Mouse (Mus musculus): ENCODE results near the gene Ankrd1.

The Ankrd1 gene

DNA sequence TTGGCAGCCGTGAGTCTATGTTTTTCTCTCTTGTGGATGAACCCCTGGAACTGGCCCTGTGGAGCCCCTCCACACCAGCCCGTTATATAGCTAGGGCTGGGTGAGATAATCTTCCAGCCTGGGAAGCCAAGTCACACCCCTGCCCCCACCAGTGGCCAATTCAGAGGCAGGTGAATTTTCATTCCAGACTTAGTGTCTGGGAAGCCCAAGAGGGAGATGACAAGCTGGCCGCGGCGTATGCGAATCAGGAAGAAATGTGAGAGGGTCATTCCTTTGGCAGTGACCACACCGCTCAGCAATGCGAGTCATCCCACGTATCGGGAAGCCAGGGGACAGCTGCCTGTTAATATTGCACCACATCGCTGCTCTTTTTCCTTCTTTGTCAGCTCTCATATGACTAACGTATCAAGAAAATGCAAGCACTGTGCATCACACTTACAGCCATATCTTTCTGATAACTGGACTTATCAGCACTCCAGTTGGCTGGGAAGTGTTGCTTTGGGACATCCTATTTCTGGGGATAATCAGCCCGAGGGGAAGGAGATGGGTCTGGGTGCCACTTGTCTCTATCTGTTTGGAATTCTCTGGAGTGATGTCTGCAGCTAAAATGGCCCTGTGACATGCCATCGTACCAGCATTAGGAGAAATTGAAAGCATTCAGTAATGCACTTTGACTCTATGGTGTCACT lies at the start of gene Ankrd1:
Ankrd1 (minus strand) TSS at position 317 of the 689 bp plus-strand sequence.
- in situ Hi-C loops (cut with MboI) = no loop called here

DNA sequence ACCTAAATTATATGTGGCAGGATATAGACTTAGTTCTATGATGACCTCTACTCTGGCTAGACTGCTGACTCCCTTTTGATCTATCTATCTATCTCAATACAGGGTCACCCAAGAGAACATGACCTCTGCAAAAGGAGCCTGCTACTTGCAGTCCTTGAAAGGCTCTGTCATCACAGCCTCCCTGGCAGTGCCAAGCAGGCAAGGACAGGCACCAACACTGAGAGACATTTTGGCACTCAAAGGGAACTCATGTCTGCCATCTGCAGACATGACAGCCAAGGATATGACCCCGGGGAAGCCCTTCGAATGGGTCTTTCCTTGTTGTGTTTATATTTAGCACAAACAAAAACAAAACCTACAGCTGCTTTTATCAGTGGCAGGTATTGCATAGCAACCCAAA lies 49.2 kb upstream of the Ankrd1 start:
- in situ Hi-C loops (cut with MboI) = no loop called here

- in situ Hi-C loops (cut with MboI) = no loop called here
Observed at GRCm38 (mm10) chr19:36168121-36168520, 48.2 kb upstream of the Ankrd1 start.

GRCm38 (mm10) chr19:36167291-36167896 lies 47.5 kb upstream of the Ankrd1 start:
- in situ Hi-C loops (cut with MboI) = no loop called here

DNA sequence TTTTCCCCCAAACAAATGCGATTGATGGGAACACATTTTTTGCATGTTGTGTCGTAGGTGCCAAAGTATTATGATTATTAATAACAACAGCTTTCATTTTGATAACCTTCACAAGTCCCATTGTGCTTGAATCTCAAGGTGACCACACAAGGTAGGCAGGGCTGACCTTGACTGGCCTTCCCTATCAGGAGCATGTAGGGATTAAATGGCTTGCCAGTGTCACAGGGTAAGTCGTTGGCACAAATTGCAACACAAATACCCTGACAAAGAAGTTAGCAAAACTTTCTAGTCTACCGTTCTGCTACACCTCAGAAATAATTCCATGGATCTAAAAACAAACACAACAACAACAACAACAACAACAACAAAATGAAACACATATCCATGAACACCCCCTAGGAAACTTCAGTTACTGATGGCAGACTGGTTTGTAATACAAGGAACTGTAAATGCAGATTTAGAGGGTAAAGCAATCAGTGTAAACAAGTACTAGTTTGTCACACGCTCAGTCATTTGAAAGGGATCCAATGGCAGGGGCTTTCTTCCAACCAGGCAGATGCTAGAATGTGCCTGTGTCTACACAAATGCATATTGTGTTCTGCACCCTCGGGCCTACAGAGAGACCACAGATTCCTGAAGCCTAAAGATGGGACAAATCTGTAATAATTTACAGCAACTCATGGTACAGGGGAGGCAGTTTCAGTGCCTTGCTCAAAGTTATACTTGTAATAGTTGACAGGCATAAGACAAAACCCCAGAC lies 46.7 kb upstream of the Ankrd1 start:
- in situ Hi-C loops (cut with MboI) = no loop called here

- in situ Hi-C loops (cut with MboI) = no loop called here
Observed at GRCm38 (mm10) chr19:36165351-36165750, 45.5 kb upstream of the Ankrd1 start.

DNA sequence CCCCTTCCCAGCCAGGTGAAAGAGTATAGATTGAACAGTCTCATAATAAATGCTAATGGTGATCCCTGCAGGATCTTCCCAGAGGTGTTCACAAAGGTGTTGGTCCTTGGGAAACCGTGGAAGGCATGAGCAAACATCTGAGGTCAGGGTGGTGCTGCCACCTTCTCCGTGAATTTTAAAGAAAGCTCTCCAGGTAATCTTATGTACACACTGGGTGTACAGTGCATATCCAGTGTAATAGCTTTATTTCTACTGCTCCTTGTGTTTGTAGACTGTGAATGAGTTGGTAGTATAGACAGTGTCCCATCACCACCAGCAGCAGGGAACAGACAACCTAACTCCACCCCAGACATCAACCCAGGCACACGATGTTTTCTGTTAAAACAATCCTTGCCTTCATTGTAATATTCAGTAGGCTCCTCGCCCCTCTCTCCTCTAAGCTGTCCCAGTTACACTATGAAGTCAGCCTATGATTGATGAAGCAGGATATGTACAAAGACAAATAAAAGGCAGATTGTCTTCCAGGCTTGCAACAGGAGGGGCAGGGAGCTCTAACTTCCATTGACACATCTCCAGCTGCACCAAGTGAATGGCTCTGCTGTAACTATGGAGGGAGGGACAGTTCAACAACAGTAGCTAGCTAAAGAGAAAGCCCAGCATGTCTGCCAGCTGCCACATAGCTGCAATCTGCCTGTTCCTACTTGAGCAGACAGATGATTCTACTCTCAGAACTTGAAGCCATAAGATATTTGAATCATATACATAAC lies 30.5 kb upstream of the Ankrd1 start:
- in situ Hi-C loops (cut with MboI) = no loop called here

- in situ Hi-C loops (cut with MboI) = no loop called here
Observed at GRCm38 (mm10) chr19:36148578-36148977, 28.7 kb upstream of the Ankrd1 start.

DNA sequence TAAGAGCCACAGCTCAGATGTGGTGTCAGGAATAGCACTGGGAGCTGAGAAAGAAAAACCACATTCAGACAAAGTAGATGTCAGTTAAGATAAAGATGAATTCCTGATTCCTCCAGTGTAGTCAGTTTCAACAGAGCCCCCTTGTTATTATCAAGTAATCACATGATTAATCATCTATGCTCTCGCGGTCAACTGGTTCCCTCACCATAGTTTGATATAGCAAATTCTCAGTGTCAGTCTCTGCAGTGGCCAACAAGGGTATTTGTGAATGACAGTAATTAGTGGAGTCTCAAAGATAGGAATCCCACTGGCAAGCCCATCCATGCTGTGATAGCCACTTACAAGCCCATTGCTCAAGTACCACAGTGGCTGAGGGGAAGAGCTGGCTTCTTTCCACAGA lies 23.7 kb upstream of the Ankrd1 start:
- in situ Hi-C loops (cut with MboI) = no loop called here

DNA sequence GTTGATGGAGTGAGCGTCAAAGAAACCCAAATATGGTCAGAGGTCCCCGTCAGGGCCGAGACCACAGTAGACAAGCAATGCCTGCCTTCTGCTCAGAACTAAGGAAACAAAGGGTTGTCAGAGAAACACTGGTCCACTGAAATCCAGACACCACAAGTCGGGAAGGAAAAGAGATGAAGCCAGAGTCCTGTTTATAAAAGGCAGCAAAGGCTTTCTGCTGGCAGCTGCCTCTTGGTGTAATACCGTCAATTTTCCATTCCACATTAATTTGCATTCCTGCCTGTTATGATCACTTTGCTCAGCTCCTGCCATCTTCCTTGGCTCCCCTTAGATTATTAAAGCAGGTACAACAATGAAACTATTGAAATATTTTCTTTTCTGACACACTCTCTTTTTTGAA lies 13.8 kb upstream of the Ankrd1 start:
- in situ Hi-C loops (cut with MboI) = no loop called here

GRCm38 (mm10) chr19:36133064-36133463 lies 13.2 kb upstream of the Ankrd1 start:
- in situ Hi-C loops (cut with MboI) = no loop called here

GRCm38 (mm10) chr19:36131990-36132389 lies 12.1 kb upstream of the Ankrd1 start:
- in situ Hi-C loops (cut with MboI) = no loop called here

- in situ Hi-C loops (cut with MboI) = no loop called here
Observed at GRCm38 (mm10) chr19:36130181-36130580, 10.3 kb upstream of the Ankrd1 start.

- in situ Hi-C loops (cut with MboI) = no loop called here
Observed at GRCm38 (mm10) chr19:36129643-36130042, 9.7 kb upstream of the Ankrd1 start.

DNA sequence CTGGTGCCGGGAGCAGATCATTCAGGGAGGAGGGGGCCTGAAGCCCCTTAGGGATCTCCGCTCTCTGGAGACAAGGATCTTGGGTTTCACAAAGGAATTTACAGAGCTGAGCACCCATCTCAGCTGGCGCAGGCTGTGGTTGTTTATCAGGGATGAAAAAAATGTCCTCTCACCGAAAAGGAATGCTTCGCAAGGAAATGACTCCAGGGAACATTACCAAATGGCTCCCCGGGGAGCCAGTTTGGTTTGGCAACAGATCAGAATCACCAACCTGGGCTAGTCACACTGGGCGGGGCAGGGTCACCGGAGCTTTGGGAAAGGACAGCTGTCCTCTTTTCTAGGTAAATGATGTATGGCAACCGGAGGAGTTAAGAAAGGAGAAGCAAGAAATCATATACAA lies 9.3 kb upstream of the Ankrd1 start:
- in situ Hi-C loops (cut with MboI) = no loop called here

DNA sequence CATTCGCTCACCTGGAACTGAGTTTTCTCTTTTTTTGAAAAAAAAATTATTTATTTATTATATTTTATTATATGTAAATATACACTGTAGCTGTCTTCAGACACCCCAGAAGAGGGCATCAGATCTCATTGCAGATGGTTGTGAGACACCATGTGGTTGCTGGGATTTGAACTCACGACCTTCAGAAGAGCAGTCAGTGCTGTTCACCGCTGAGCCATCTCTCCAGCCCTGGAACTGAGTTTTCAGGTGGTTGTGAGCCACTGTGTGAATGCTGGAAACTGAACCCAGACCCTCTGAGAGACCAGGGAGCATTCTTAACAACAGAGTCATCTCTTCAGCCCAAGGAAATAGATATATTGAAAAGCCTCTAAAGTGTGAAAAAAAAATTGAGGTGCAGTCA lies 8.5 kb upstream of the Ankrd1 start:
- in situ Hi-C loops (cut with MboI) = no loop called here

DNA sequence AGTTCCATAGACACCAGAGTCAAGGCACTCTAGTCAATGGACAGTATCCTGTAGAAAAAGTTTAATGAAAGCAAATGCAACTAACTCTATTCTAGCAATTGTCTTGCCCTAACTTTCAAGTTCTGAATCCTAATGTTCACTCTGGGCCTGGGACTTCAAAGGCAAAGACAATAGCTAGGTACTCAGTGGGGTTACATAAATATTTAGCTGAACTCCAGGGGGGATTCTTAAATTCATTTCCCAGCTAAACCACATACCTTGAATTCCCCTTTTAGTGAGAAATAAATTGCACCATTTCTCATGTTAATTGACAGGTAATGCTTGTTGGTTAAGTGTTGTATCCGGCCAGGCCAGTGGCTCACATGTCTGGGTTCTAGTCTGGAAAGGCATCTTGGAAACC lies 4.3 kb upstream of the Ankrd1 start:
- in situ Hi-C loops (cut with MboI) = no loop called here

DNA sequence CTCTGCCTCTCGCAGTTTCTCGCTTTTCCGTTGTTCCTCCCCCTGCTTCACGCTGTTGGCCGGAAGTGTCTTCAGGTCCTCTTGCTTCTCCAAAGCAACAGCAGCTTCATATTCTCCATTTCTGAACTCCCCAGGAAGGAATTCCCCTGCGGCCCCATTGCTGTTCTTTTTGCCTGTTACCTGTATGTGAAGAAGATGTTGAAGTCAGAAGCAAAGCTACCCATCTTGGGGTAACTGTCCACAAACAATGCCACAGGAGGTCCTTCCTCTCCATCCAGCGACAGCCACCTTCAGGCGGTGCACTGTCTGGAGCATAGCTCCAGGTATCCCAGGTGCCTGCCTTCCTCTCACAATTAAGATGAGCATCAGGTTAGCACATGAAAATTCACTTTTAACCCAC lies 680 bp downstream of the Ankrd1 start:
- in situ Hi-C loops (cut with MboI) = no loop called here

- in situ Hi-C loops (cut with MboI) = no loop called here
Observed at GRCm38 (mm10) chr19:36116185-36116584, 3.7 kb downstream of the Ankrd1 start.

DNA sequence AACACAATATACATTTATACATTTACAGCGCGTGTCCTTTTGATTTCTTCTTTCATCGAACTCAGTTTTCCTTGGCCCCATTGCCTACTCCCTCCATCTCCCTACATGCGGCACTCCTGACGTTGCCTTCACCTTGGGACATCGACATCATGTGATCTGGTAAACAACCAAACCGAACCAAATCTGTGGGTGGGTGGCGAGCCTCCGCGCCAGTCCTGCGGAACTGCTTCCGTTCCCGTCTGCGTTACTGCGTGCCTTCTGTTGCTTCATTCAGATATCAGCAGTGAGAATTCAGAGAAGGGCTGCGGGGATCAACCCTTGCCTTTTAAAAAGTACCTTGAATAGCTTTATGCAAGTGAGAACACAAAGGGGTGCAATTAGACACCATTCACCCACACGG lies 7.9 kb downstream of the Ankrd1 start:
- in situ Hi-C loops (cut with MboI) = no loop called here

GRCm38 (mm10) chr19:36111054-36111895 lies 8.6 kb downstream of the Ankrd1 start:
- in situ Hi-C loops (cut with MboI) = no loop called here
